Comparison of ENCODE assay signal across 8 mouse cellular contexts in genomic region chr11:64442119-64442518, GRCm38 (mm10). TPM values are rescaled to one million over a fixed set of nuclear protein-coding genes. Genes with fewer than 3 reads are reported as not detected.
A peak's percentile ranks its signal among the peaks of the same experiment; 100 is the strongest.
DNase-seq lines count a peak whose midpoint lies in the region; ATAC-seq and TF ChIP-seq lines count a peak whose summit lies in the region.

No protein-coding gene starts in this region.

- peaks cover 10% of the 10 kb centered on the region for H3K27me3 ChIP-seq in hindbrain, embryonic 16.5 days (replicated peaks; ENCODE audit: control insufficient read depth, insufficient read depth, low read length)

- peak; percentile 13 to 88 for DNase-seq in frontal cortex, adult 2 months (ENCODE audit: extremely low spot score in 1 of 2, low spot score in 1 of 2)
- DNase-seq in frontal cortex, postnatal 14 days (ENCODE audit: low spot score in 2 of 2): no peak
- peak; percentile 40 for DNase-seq in CD4-positive helper T cell, adult 2 months (ENCODE audit: low read depth, low spot score)
- peak; percentile 63 to 72 for DNase-seq in cerebellum, postnatal 14 days
- DNase-seq in left cerebral cortex, postnatal 4 days: peak; percentile 3

- peak overlapping the region; percentile 45 for H3K4me2 ChIP-seq in hindbrain, embryonic 16.5 days (ENCODE audit: low read length)

- 29% methylated on average over 8 of the region's 8 CpGs for WGBS in hindbrain, embryonic 16.5 days
- 26% methylated on average over 8 of the region's 8 CpGs for WGBS in olfactory bulb, adult 2 months

- no peak for ATAC-seq in hindbrain, embryonic 16.5 days
- no peak for ATAC-seq in monocyte, adult 5-6 weeks (replicated peaks; ENCODE audit: insufficient number of reproducible peaks, low FRiP score, low TSS enrichment, poor library complexity, severe bottlenecking)

- no peaks in the 10 kb centered on the region for H3K9me3 ChIP-seq in hindbrain, embryonic 16.5 days (ENCODE audit: control insufficient read depth, low read length)

- no peaks in the 10 kb centered on the region for H3K4me1 ChIP-seq in hindbrain, embryonic 16.5 days (ENCODE audit: control insufficient read depth, insufficient read depth, low read depth, low read length)
- no peaks in the 10 kb centered on the region for H3K4me1 ChIP-seq in olfactory bulb, adult 2 months (ENCODE audit: control insufficient read depth, insufficient read depth, low read length)

- intact Hi-C loops in left cerebral cortex, postnatal 4 days (cut with DNase I): loop anchor here (5.0 to 10.0 kb wide), 4 partner anchors 273 to 1037 kb away; no protein-coding TSS in a partner anchor

- no peak overlapping the region for H3K27ac ChIP-seq in hindbrain, embryonic 16.5 days (ENCODE audit: low read depth, low read length)
- 0 out of 2 replicates have a peak overlapping the region, but pooled peaks have one; percentile 8 for H3K27ac ChIP-seq in olfactory bulb, adult 2 months (ENCODE audit: insufficient read depth, low read depth, low read length)

- no peak overlapping the region for H3K9ac ChIP-seq in hindbrain, embryonic 16.5 days (ENCODE audit: low read depth, low read length)

- no peak for TF ChIP-seq CTCF in olfactory bulb, adult 2 months (IDR thresholded peaks at IDR 0.05; ENCODE audit: insufficient read depth, low read depth, low read length)

- no peak for TF ChIP-seq POLR2A in olfactory bulb, adult 2 months (IDR thresholded peaks at IDR 0.05; ENCODE audit: insufficient read depth, low read depth, low read length)

- H3K36me3 ChIP-seq in hindbrain, embryonic 16.5 days (ENCODE audit: control insufficient read depth, insufficient read depth, low read length): no peaks in the 10 kb centered on the region

- no peak overlapping the region for H3K4me3 ChIP-seq in hindbrain, embryonic 16.5 days (ENCODE audit: low read length)
- H3K4me3 ChIP-seq in olfactory bulb, adult 2 months (ENCODE audit: insufficient read depth, low read depth, low read length): no peak overlapping the region

RNA-seq across cellular contexts. Expression of gene F930015N05Rik, which starts 5.7 kb away (rescaled TPM):
- 1.2 and 1.5 TPM in 2 replicates for polyA plus RNA-seq in frontal cortex, adult 2 months (2012; rRNA removed)
- 1.3 and 1.4 TPM in 2 replicates for polyA plus RNA-seq in hindbrain, embryonic 16.5 days (2015; fragmentation: Nextera tagmentation; extraction: Ambion mirVana)
- under 1 TPM; 0.50 to 0.79 TPM for total RNA-seq in left cerebral cortex, postnatal 4 days (2021)
- not detected in 2 replicates for polyA plus RNA-seq in olfactory bulb, adult 2 months (2012; ENCODE audit: insufficient read depth, insufficient read length, low replicate concordance, missing spikeins)
- not detected in 3 replicates for total RNA-seq in monocyte, adult 5-6 weeks (2017)

RNA-seq across cellular contexts. Expression of gene Hs3st3a1, which starts 7.0 kb away (rescaled TPM):
- polyA plus RNA-seq in frontal cortex, adult 2 months (2012; rRNA removed): 4.1 and 4.8 TPM in 2 replicates
- polyA plus RNA-seq in hindbrain, embryonic 16.5 days (2015; fragmentation: Nextera tagmentation; extraction: Ambion mirVana): 0.98 and 1.00 TPM in 2 replicates
- total RNA-seq in left cerebral cortex, postnatal 4 days (2021): under 1 TPM; 0.52 to 0.56 TPM
- not detected in 2 replicates for polyA plus RNA-seq in olfactory bulb, adult 2 months (2012; ENCODE audit: insufficient read depth, insufficient read length, low replicate concordance, missing spikeins)
- total RNA-seq in monocyte, adult 5-6 weeks (2017): 0.11 TPM in 1 of 3 replicates, not detected in the others

Comparison
In these comparisons a context has a peak if more than half of its experiments do, and no peak if none do; other contexts are left out.
1. DNase-seq: peak in frontal cortex, adult 2 months (2 of 2), CD4-positive helper T cell, adult 2 months (single experiment), cerebellum, postnatal 14 days (2 of 2) and left cerebral cortex, postnatal 4 days (single experiment); none in frontal cortex, postnatal 14 days (0 of 2).